Mouse (Mus musculus) liver, adult 2 months (tissue): ENCODE measurements around the gene Manba. TPM values are rescaled to one million over a fixed set of nuclear protein-coding genes. Genes with fewer than 3 reads are reported as not detected.
"Not testable (repeated sequence)": the region's sequence is repeated elsewhere in the genome, so short reads cannot be mapped to it uniquely, and the experiment has no call there.

Experiments
- DNase-seq: peaks from one replicate; pipeline ENCODE4 v3.0.0-alpha.2; 2011; ENCODE audit warnings: low read depth, low spot score; ENCODE audit errors: extremely low read depth
- H3K27ac ChIP-seq: fragments of 200-500 bp; replicated peaks from 2 replicates; pipeline ENCODE4 v1.5.1; 2012; ENCODE audit warnings: low read depth, mild to moderate bottlenecking, control low read depth, inconsistent platforms, low read length; ENCODE audit not compliant: insufficient read depth
- H3K27me3 ChIP-seq: fragments of 200-500 bp; 2 replicates; pipeline ENCODE4 v1.6.1; 2012; ENCODE audit warnings: mild to moderate bottlenecking, moderate library complexity, low read length, inconsistent platforms; ENCODE audit not compliant: control insufficient read depth, insufficient read depth
- H3K36me3 ChIP-seq: fragments of 200-500 bp; 2 replicates; pipeline ENCODE4 v1.6.1; 2012; ENCODE audit warnings: low read length, inconsistent platforms; ENCODE audit not compliant: control insufficient read depth, insufficient read depth
- H3K4me1 ChIP-seq: fragments of 200-500 bp; 2 replicates; pipeline ENCODE4 v1.6.1; 2011; ENCODE audit warnings: low read length; ENCODE audit not compliant: control insufficient read depth, insufficient read depth
- H3K4me3 ChIP-seq: fragments of 200-500 bp; 2 replicates; pipeline ENCODE4 v1.5.1; 2011; ENCODE audit warnings: low read depth, mild to moderate bottlenecking, control low read depth, low read length, moderate library complexity; ENCODE audit not compliant: insufficient read depth
- H3K79me2 ChIP-seq: fragments of 200-500 bp; 2 replicates; pipeline ENCODE4 v1.6.1; 2012; ENCODE audit warnings: inconsistent platforms, mild to moderate bottlenecking, low read length, moderate library complexity; ENCODE audit not compliant: control insufficient read depth, insufficient read depth
- H3K9ac ChIP-seq: fragments of 200-500 bp; 2 replicates; pipeline ENCODE4 v1.6.1; 2012; ENCODE audit warnings: low read depth, mild to moderate bottlenecking, control low read depth, inconsistent platforms, low read length
- CTCF ChIP-seq: fragments of 200-500 bp; IDR thresholded peaks from 2 replicates; pipeline ENCODE4 v1.5.1; 2011; ENCODE audit warnings: low read depth, low read length, control low read depth
- POLR2A ChIP-seq: fragments of 200-500 bp; IDR thresholded peaks from 2 replicates; pipeline ENCODE4 v1.6.1; 2011; ENCODE audit warnings: low read length, control low read depth; ENCODE audit not compliant: insufficient read depth; ENCODE audit errors: extremely low read depth
- WGBS: fragments of 180-500 bp; shearing (Covaris S2); methylation state at CpG from one replicate; pipeline ENCODE4 v1.1.7; 2018; 5-methylcytosine and 5-hydroxymethylcytosine counted together
- polyA plus RNA-seq: library from polyadenylated mRNA; depleted of rRNA; stranded (reverse); fragments of >200 nt; gene quantifications from 2 replicates; pipeline ENCODE4 v1.2.3, GENCODE M21; 2012
- total RNA-seq: library from RNA; depleted of rRNA; stranded (reverse); fragments of >200 nt; gene quantifications from 2 replicates; pipeline ENCODE4 v1.2.3, GENCODE M21; 2014

The Manba gene
- total and polyA plus RNA-seq, 2 experiments = 3.8 to 14.7 TPM

DNA sequence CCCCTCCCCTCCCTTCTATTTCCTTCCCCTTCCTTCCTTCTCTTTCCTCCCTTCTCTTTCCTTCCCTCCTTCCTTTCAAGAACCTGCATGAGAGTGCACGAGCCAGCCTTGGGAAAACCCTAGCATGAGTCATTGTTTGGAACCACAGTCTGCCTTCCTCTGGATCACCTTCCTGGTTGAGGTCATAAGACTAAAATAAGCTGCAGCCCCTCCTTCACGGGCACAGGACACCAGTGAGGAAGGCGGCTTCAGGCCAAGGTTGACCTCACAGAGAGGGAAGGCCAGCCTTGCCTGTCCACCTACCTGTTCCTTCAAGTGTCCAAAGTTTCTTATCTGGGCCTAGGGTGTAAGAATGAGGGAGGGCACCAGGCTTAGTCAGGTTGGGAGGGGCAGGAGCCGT, 36.6 kb downstream of the Manba start:
- H3K27ac ChIP-seq = peak overlapping the region; percentile 35
- H3K4me3 ChIP-seq = no peak overlapping the region
- WGBS = 70% methylated on average over 4 of the region's 4 CpGs
- no peak for DNase-seq
- no peak for TF ChIP-seq CTCF
- TF ChIP-seq POLR2A = no peak
- H3K4me1 ChIP-seq = no peaks in the 10 kb centered on the region
- no peaks in the 10 kb centered on the region for H3K79me2 ChIP-seq
- no peaks in the 10 kb centered on the region for H3K27me3 ChIP-seq
- H3K36me3 ChIP-seq = peaks cover 17% of the 10 kb centered on the region
- no peak overlapping the region for H3K9ac ChIP-seq

DNA sequence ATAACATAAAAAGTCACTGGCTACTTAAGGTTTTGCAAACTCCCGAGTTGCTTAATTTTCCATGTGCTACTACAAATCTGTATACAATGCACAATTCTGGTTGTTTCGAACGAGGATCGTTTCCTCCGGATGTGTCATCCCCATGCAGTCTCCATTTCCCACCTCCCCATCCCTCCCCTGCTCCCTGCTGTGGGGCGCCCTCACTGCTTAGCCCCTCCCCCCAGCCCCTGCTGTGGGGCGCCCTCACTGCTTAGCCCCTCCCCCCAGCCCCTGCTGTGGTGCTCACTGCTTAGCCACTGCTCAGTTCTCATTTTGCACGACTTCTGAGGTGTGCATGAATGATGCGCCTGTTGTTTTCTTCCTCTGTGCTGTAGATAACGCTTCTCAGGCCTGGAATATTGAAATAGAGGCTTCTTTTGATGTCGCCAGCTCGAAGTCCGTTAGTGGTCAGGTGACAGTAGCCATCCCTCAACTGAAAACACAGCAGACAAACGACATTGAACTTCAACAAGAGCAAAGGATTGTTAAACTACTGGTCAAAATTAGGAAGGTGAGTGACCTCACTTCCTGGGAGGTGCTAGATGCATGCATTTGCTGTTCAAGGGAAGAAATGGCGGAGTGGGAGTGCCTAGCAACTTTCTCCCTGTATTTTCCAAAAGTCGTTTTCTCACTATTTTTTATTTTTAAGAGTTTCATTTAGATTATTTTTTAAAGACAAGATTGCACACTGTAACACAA, 37.4 kb downstream of the Manba start:
- no peak overlapping the region for H3K27ac ChIP-seq
- peaks cover 18% of the 10 kb centered on the region for H3K36me3 ChIP-seq
- no peaks in the 10 kb centered on the region; the same call in 1 of the 2 replicates for H3K79me2 ChIP-seq
- H3K4me1 ChIP-seq = no peaks in the 10 kb centered on the region
- TF ChIP-seq CTCF (no peak), POLR2A (no peak)
- WGBS = 67% methylated on average over 16 of the region's 16 CpGs
- H3K4me3 ChIP-seq = no peak overlapping the region
- H3K9ac ChIP-seq = no peak overlapping the region
- no peak for DNase-seq
- no peaks in the 10 kb centered on the region for H3K27me3 ChIP-seq

DNA sequence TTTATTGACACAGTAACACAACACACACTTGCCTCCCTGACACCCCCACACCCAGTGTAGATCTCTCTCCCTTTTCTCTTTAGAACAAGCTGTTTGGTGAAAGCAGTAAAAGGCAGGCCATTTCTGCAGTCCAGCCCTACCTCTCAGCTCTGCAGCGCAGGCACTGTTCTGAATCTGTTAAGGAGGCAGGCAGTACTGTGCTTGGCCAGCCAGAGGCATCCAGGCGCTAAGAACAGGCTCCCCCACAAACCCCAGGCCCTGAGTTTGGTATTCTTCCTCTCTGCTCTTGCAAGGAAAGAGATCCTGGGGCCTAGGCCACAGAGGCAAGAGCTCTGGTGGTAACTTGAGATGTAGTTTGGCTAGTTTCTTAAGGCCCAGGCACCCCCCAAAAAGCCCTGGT, 39.5 kb downstream of the Manba start:
- H3K4me1 ChIP-seq, H3K4me3 ChIP-seq, H3K27ac ChIP-seq, H3K79me2 ChIP-seq, H3K27me3 ChIP-seq, DNase-seq, H3K9ac ChIP-seq: not testable (repeated sequence)
- 100% methylated on average over 1 of the region's 2 CpGs for WGBS
- peaks cover 18% of the 10 kb centered on the region for H3K36me3 ChIP-seq

DNA sequence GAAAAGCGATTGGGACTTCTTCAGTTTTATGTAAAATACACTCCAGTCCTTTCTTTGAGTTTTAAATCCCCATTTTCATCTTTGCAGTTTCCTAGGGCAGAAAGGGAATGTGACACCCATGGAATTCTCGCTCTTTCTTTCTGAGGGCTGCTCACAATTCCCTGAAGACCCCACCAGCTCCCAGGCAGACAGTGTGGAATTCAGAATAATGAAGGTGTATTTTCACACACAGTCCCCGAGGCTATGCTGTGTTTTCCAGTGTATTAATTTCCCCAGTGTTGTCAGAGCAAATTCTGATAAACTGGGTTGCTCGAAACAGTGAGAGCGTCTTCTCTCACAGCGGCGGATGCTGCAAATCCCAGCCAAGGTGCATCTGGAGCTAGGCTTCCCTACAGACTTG, 44.3 kb downstream of the Manba start:
- no peaks in the 10 kb centered on the region; the same call in 1 of the 2 replicates for H3K79me2 ChIP-seq
- no peak overlapping the region for H3K27ac ChIP-seq
- H3K36me3 ChIP-seq = peaks cover 8% of the 10 kb centered on the region; the same call in 1 of the 2 replicates
- H3K4me3 ChIP-seq = no peak overlapping the region
- DNase-seq = no peak
- no peak overlapping the region for H3K9ac ChIP-seq
- 97% methylated on average over 7 of the region's 7 CpGs for WGBS
- H3K4me1 ChIP-seq = no peaks in the 10 kb centered on the region
- TF ChIP-seq CTCF (no peak), POLR2A (no peak)
- H3K27me3 ChIP-seq = no peaks in the 10 kb centered on the region

DNA sequence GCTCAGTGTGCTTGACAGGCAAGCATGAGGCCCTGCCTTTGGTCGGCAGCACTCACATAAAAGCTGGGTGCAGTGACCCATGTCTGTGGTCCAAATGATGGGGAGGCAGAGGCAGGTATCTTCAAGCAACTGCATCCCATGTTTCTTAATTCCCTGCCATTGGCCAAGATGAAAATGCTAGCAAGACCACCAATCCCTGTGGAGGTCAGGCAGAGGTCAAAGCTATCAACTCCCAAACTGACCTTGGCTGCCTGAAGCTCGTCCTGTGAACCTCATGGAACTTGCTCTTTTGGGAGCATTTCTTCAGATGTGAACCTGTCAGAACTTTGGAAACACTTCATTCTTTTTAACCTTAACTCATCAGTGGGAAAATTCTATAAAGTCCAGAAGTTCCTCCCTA, 46.4 kb downstream of the Manba start:
- H3K4me1 ChIP-seq = no peaks in the 10 kb centered on the region
- no peaks in the 10 kb centered on the region; the same call in 1 of the 2 replicates for H3K79me2 ChIP-seq
- H3K27me3 ChIP-seq = no peaks in the 10 kb centered on the region
- 81% methylated on average over 2 of the region's 2 CpGs for WGBS
- DNase-seq = no peak
- H3K9ac ChIP-seq = no peak overlapping the region
- TF ChIP-seq POLR2A (no peak), CTCF (no peak)
- peaks cover 8% of the 10 kb centered on the region; the same call in 1 of the 2 replicates for H3K36me3 ChIP-seq
- no peak overlapping the region for H3K27ac ChIP-seq
- H3K4me3 ChIP-seq = no peak overlapping the region

DNA sequence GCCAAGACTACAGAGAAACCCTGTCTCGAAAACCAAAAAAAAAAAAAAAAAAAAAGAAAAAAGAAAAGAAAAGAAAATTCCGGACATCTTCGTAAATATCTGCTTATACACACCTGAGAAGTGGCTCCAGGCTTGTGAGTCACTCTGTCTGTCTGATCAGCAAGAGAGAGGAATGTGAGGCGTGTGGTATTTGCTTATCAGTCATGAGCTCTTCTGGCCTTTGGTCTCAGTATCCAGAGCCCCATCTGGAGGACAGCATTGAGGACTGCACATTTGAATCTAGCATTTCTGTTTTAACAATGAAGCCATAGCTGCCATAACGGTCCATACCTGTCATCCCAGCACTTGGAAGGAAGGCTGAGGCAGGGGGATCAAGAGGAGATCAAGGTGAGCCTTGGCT, 48.7 kb downstream of the Manba start:
- TF ChIP-seq POLR2A = no peak
- no peak for TF ChIP-seq CTCF
- no peaks in the 10 kb centered on the region for H3K27me3 ChIP-seq
- peak; percentile 50 for DNase-seq
- no peak overlapping the region for H3K27ac ChIP-seq
- 63% methylated on average over 4 of the region's 5 CpGs for WGBS
- no peaks in the 10 kb centered on the region for H3K79me2 ChIP-seq
- no peak overlapping the region for H3K4me3 ChIP-seq
- H3K9ac ChIP-seq = no peak overlapping the region
- H3K4me1 ChIP-seq = no peaks in the 10 kb centered on the region
- peaks cover 6% of the 10 kb centered on the region; the same call in 1 of the 2 replicates for H3K36me3 ChIP-seq
